Mouse (Mus musculus): ENCODE results near the gene Ppp1r1a.

GRCm38 (mm10) chr15:103536456-103536855 lies 1.3 kb downstream of the Ppp1r1a start:
- TF ChIP-seq CTCF (IDR thresholded peaks at IDR 0.05; ENCODE audit: low read depth), result no peak
- no peak for TF ChIP-seq EP300 (optimal IDR thresholded peaks at IDR 0.05)

All from stomach, postnatal 0 days (tissue).